Mouse (Mus musculus): Measurements from ENCODE around the gene Sirpa.

- TF ChIP-seq MAX (IDR thresholded peaks at IDR 0.05; ENCODE audit: low read length) (no peak), CTCF (IDR thresholded peaks at IDR 0.05 in 2 of 3, conservative IDR thresholded peaks at IDR 0.05 in 1 of 3; ENCODE audit: control insufficient read depth in 1 of 3, insufficient read depth in 1 of 3, low read depth in 2 of 3, low read length in 3 of 3, poor library complexity in 1 of 3, severe bottlenecking in 1 of 3) (no peak), ELF1 (IDR thresholded peaks at IDR 0.05; ENCODE audit: low read depth, low read length) (no peak), MAFK (IDR thresholded peaks at IDR 0.05; ENCODE audit: borderline replicate concordance, low read depth, low read length) (no peak), UBTF (IDR thresholded peaks at IDR 0.05; ENCODE audit: borderline replicate concordance, insufficient read depth, low read depth, low read length) (no peak), E2F4 (IDR thresholded peaks at IDR 0.05; ENCODE audit: borderline replicate concordance, low read depth, low read length) (no peak)
Measured at GRCm38 (mm10) chr2:129655033-129655432, 62.4 kb downstream of the Sirpa start.
